9 mouse cellular contexts compared by ENCODE assay signal in the genomic region with DNA sequence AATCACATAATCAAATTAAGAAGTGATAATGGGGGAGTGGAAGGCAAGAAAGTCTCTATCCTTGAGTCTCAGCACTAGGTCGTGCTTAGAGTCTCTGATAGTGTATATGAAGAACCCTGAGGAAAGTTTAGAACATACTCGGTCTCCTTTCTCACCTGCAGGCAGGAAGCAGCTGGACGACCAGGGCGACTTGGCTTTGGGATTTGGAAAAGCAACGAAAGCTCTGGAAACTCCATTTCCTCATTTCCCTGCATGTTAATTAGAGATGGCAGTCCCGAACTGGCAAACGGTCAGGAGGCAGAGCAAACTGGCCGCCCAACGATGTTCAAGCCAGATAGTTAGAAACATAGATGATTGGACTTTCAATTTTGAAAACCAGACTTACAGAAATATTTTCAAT.
DNase-seq lines count a peak whose midpoint lies in the region; ATAC-seq and TF ChIP-seq lines count a peak whose summit lies in the region.
"Had no signal": no experiment of that assay in that cellular context is flagged by ENCODE, and none has a peak within 500 bp of the region (broad histone marks: within the 10 kb centered on the region; RNA-seq: fewer than 3 reads in every experiment).

No protein-coding gene starts in this region.

- H3K27me3 ChIP-seq in liver, adult 2 months (ENCODE audit: control insufficient read depth, insufficient read depth, low read length) = no peaks in the 10 kb centered on the region
- H3K27me3 ChIP-seq in forebrain, embryonic 11.5 days (ENCODE audit: control insufficient read depth, insufficient read depth, low read length) = peaks cover 22% of the 10 kb centered on the region
- H3K27me3 ChIP-seq in intestine, embryonic 16.5 days (replicated peaks; ENCODE audit: control insufficient read depth, insufficient read depth, low read length) = no peaks in the 10 kb centered on the region
- H3K27me3 ChIP-seq in myocyte (ENCODE audit: control insufficient read depth, insufficient read depth, insufficient read length) = no peaks in the 10 kb centered on the region

- H3K79me2 ChIP-seq in liver, adult 2 months (ENCODE audit: control insufficient read depth, insufficient read depth, low read length) = no peaks in the 10 kb centered on the region
- H3K79me2 ChIP-seq in myocyte (ENCODE audit: control insufficient read depth, insufficient read depth) = no peaks in the 10 kb centered on the region

- DNase-seq in liver, adult 2 months (ENCODE audit: extremely low read depth, low read depth, low spot score) = no peak
- no peak for DNase-seq in liver
- no peak for DNase-seq in forebrain, embryonic 11.5 days (ENCODE audit: low spot score)
- no peak for DNase-seq in left cerebral cortex, adult 18-20 months (ENCODE audit: low spot score in 2 of 2)
- no peak for DNase-seq in gastrocnemius, adult 8-10 months (ENCODE audit: low spot score in 2 of 2)
- DNase-seq in frontal cortex, postnatal 10 days (ENCODE audit: low spot score in 2 of 2) = no peak
- DNase-seq: cerebellum, adult 8-10 months had no signal

- 0 out of 2 replicates have a peak, but pooled peaks cover 2% of the 10 kb centered on the region for H3K4me1 ChIP-seq in liver, adult 2 months (ENCODE audit: control insufficient read depth, insufficient read depth, low read length)
- peaks cover 4% of the 10 kb centered on the region; the same call in 1 of the 2 replicates for H3K4me1 ChIP-seq in forebrain, embryonic 11.5 days (replicated peaks; ENCODE audit: control insufficient read depth, insufficient read depth, low read length)
- peaks cover 3% of the 10 kb centered on the region; the same call in 1 of the 2 replicates for H3K4me1 ChIP-seq in intestine, embryonic 16.5 days (ENCODE audit: control insufficient read depth, insufficient read depth, low read length)

- 36% methylated on average over 9 of the region's 9 CpGs for WGBS in liver, adult 2 months
- WGBS in forebrain, embryonic 11.5 days = 4% methylated on average over 9 of the region's 9 CpGs
- WGBS in intestine, embryonic 16.5 days = 23% methylated on average over 9 of the region's 9 CpGs

- ATAC-seq in forebrain, embryonic 11.5 days (replicated peaks; ENCODE audit: low FRiP score) = no peak
- ATAC-seq in intestine, embryonic 16.5 days = no peak

- no peak for TF ChIP-seq CTCF in liver, adult 2 months (IDR thresholded peaks at IDR 0.05; ENCODE audit: low read depth, low read length)

- no peak overlapping the region; the same call in 1 of the 2 replicates for H3K9ac ChIP-seq in liver, adult 2 months (ENCODE audit: low read depth, low read length)
- H3K9ac ChIP-seq in forebrain, embryonic 11.5 days (ENCODE audit: low read length) = peak overlapping the region; percentile 60
- H3K9ac ChIP-seq in intestine, embryonic 16.5 days (ENCODE audit: low read depth, low read length) = peak overlapping the region; percentile 68

- no peak for TF ChIP-seq POLR2A in liver, adult 2 months (IDR thresholded peaks at IDR 0.05; ENCODE audit: extremely low read depth, insufficient read depth, low read length)
- TF ChIP-seq POLR2A in myocyte (IDR thresholded peaks at IDR 0.05; ENCODE audit: insufficient read length, low read depth) = no peak

- H3K36me3 ChIP-seq in liver, adult 2 months (ENCODE audit: control insufficient read depth, insufficient read depth, low read length) = no peaks in the 10 kb centered on the region
- H3K36me3 ChIP-seq in forebrain, embryonic 11.5 days (ENCODE audit: control insufficient read depth, insufficient read depth, low read length) = no peaks in the 10 kb centered on the region
- no peaks in the 10 kb centered on the region for H3K36me3 ChIP-seq in intestine, embryonic 16.5 days (ENCODE audit: control insufficient read depth, insufficient read depth, low read length)
- no peaks in the 10 kb centered on the region for H3K36me3 ChIP-seq in myocyte (ENCODE audit: control insufficient read depth, insufficient read depth)

- H3ac ChIP-seq in myocyte (ENCODE audit: control insufficient read depth, insufficient read length) = no peak overlapping the region

- H3K4me2 ChIP-seq in forebrain, embryonic 11.5 days (ENCODE audit: low read depth, low read length, severe bottlenecking) = peak overlapping the region; percentile 74
- H3K4me2 ChIP-seq in intestine, embryonic 16.5 days (ENCODE audit: low read depth, low read length) = peak overlapping the region; percentile 81
- peak overlapping the region; percentile 96 for H3K4me2 ChIP-seq in myocyte (ENCODE audit: low read depth)

- H3K9me3 ChIP-seq in forebrain, embryonic 11.5 days (ENCODE audit: control insufficient read depth, low read length) = no peaks in the 10 kb centered on the region
- no peaks in the 10 kb centered on the region for H3K9me3 ChIP-seq in intestine, embryonic 16.5 days (ENCODE audit: control insufficient read depth, low read length)

- peak overlapping the region; percentile 46; the same call in 1 of the 2 replicates for H3K27ac ChIP-seq in liver, adult 2 months (replicated peaks; ENCODE audit: insufficient read depth, low read depth, low read length)
- no peak overlapping the region for H3K27ac ChIP-seq in forebrain, embryonic 11.5 days (ENCODE audit: low read depth, low read length)
- H3K27ac ChIP-seq in intestine, embryonic 16.5 days (ENCODE audit: low read length) = peak overlapping the region; percentile 39; the same call in 1 of the 2 replicates

- H3K4me3 ChIP-seq in liver, adult 2 months (ENCODE audit: insufficient read depth, low read depth, low read length) = no peak overlapping the region
- H3K4me3 ChIP-seq in forebrain, embryonic 11.5 days (ENCODE audit: low read depth, low read length) = peak overlapping the region; percentile 40
- peak overlapping the region; percentile 52 for H3K4me3 ChIP-seq in intestine, embryonic 16.5 days (ENCODE audit: low read length)
- peak overlapping the region; percentile 16 for H3K4me3 ChIP-seq in myocyte

TF ChIP-seq in myocyte, 11 proteins besides CTCF, POLR2A, EP300 and RAD21:
- TF ChIP-seq TCF3 (IDR thresholded peaks at IDR 0.05; ENCODE audit: insufficient read length, low read depth) (no peak), USF1 (IDR thresholded peaks at IDR 0.05; ENCODE audit: low read depth) (no peak), CEBPB (IDR thresholded peaks at IDR 0.05; ENCODE audit: insufficient read depth, poor library complexity, severe bottlenecking) (no peak), SRF (IDR thresholded peaks at IDR 0.05; ENCODE audit: control insufficient read depth, insufficient read length, low read depth) (no peak), MAX (IDR thresholded peaks at IDR 0.05; ENCODE audit: low read depth) (no peak), REST (IDR thresholded peaks at IDR 0.05; ENCODE audit: insufficient read depth, insufficient read length) (no peak), MYOD1 (IDR thresholded peaks at IDR 0.05; ENCODE audit: control insufficient read depth in 1 of 3, insufficient read length in 2 of 3, low read depth in 2 of 3) (no peak), E2F4 (IDR thresholded peaks at IDR 0.05; ENCODE audit: insufficient read depth) (no peak), TCF12 (IDR thresholded peaks at IDR 0.05; ENCODE audit: insufficient read depth, poor library complexity, severe bottlenecking) (no peak), MYOG (IDR thresholded peaks at IDR 0.05; ENCODE audit: control insufficient read depth in 1 of 3, insufficient read depth in 1 of 3, insufficient read length in 2 of 3, low read depth in 2 of 3) (no peak), POLR2AphosphoS2 (IDR thresholded peaks at IDR 0.05; ENCODE audit: insufficient read length, low read depth) (no peak)
